Mouse (Mus musculus) intestine, postnatal 0 days (tissue): ENCODE measurements at regions not wholly inside any gene's neighbourhood (a gene's known extent, or its start where the extent isn't known, plus 50 kb on each side); places are given as distances from the start of the nearest gene placed in this dataset.

Experiments used
- ATAC-seq: fragments of 200-750 bp; cut with Nextera tagmentation; 2 replicates; pipeline ENCODE4 v1.8.0; 2017; ENCODE audit warnings: mild to moderate bottlenecking, moderate TSS enrichment, moderate library complexity
- H3K27ac ChIP-seq: fragments of 300-500 bp; sonication (generic); 2 replicates; pipeline ENCODE4 v1.5.1; 2014; ENCODE audit warnings: mild to moderate bottlenecking, low read depth, low read length, moderate library complexity
- H3K27me3 ChIP-seq: fragments of 300-500 bp; sonication (generic); replicated peaks from 2 replicates; pipeline ENCODE4 v1.6.1; 2014; ENCODE audit warnings: low read length, mixed read lengths; ENCODE audit not compliant: control insufficient read depth, insufficient read depth
- H3K36me3 ChIP-seq: fragments of 300-500 bp; sonication (generic); 2 replicates; pipeline ENCODE4 v1.6.1; 2014; ENCODE audit warnings: mild to moderate bottlenecking, moderate library complexity; ENCODE audit not compliant: control insufficient read depth, insufficient read depth
- H3K4me1 ChIP-seq: fragments of 300-500 bp; sonication (generic); replicated peaks from 2 replicates; pipeline ENCODE4 v1.6.1; 2014; ENCODE audit warnings: antibody characterized with exemption, low read length, mixed read lengths; ENCODE audit not compliant: control insufficient read depth, insufficient read depth
- H3K4me2 ChIP-seq: fragments of 300-500 bp; sonication (generic); replicated peaks from 2 replicates; pipeline ENCODE4 v1.6.1; 2014; ENCODE audit warnings: low read depth, mild to moderate bottlenecking, moderate library complexity
- H3K4me3 ChIP-seq: fragments of 300-500 bp; sonication (generic); 2 replicates; pipeline ENCODE4 v1.5.1; 2014; ENCODE audit warnings: low read depth, low read length
- H3K9ac ChIP-seq: fragments of 300-500 bp; sonication (generic); 2 replicates; pipeline ENCODE4 v1.6.1; 2014; ENCODE audit warnings: mild to moderate bottlenecking, low read depth, low read length
- H3K9me3 ChIP-seq: fragments of 300-500 bp; sonication (generic); 2 replicates; pipeline ENCODE4 v1.6.1; 2016; ENCODE audit warnings: mixed run types; ENCODE audit not compliant: control insufficient read depth
- CTCF ChIP-seq: sonication (generic); IDR thresholded peaks from 2 replicates; pipeline ENCODE4 v1.5.1; 2016; ENCODE audit warnings: low read depth, mild to moderate bottlenecking, control low read depth, antibody characterized with exemption, moderate library complexity
- WGBS: fragments of 180-500 bp; shearing (Covaris S2); extraction: QIAGEN DNeasy Blood & Tissue Kit; methylation state at CpG from one replicate; pipeline ENCODE4 v1.1.7; 2014; 5-methylcytosine and 5-hydroxymethylcytosine counted together

- H3K4me3 ChIP-seq, result no peak overlapping the region
- H3K4me1 ChIP-seq, result no peaks in the 10 kb centered on the region
- H3K36me3 ChIP-seq, result no peaks in the 10 kb centered on the region
- H3K27me3 ChIP-seq, result no peaks in the 10 kb centered on the region
- no peak for ATAC-seq
- no peak overlapping the region for H3K4me2 ChIP-seq
- no peaks in the 10 kb centered on the region for H3K9me3 ChIP-seq
- no peak overlapping the region for H3K27ac ChIP-seq
- 81% methylated on average over 2 of the region's 2 CpGs for WGBS
- TF ChIP-seq CTCF, result no peak
- H3K9ac ChIP-seq, result no peak overlapping the region
Observed at GRCm38 (mm10) chr12:16277144-16277543, 333.6 kb downstream of the Lpin1 start.

DNA sequence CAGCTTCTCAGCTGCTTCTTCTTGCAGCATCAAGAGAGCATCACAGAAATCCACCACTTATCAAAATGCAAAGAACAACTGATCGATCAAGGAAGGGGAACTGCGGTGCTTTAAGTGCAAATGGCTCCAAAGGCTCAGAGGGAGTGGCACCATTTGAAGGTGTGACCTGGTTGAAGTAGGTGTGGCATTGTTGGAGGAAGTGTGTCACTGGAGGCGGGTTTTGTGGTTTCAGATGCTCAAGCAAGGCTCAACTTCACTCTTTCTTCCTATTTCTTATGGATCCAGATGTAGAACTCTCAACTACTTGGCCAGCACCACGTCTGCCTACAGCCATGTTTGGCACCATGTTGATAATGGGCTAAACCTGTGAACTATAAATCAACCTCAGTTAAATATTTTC, 334.5 kb downstream of the Lpin1 start:
- H3K4me3 ChIP-seq, result no peak overlapping the region
- ATAC-seq, result no peak
- H3K4me1 ChIP-seq, result no peaks in the 10 kb centered on the region
- H3K9ac ChIP-seq, result no peak overlapping the region
- no peak for TF ChIP-seq CTCF
- 73% methylated on average over 4 of the region's 4 CpGs for WGBS
- no peaks in the 10 kb centered on the region for H3K9me3 ChIP-seq
- no peak overlapping the region for H3K4me2 ChIP-seq
- H3K27me3 ChIP-seq, result no peaks in the 10 kb centered on the region
- H3K27ac ChIP-seq, result no peak overlapping the region
- H3K36me3 ChIP-seq, result no peaks in the 10 kb centered on the region

DNA sequence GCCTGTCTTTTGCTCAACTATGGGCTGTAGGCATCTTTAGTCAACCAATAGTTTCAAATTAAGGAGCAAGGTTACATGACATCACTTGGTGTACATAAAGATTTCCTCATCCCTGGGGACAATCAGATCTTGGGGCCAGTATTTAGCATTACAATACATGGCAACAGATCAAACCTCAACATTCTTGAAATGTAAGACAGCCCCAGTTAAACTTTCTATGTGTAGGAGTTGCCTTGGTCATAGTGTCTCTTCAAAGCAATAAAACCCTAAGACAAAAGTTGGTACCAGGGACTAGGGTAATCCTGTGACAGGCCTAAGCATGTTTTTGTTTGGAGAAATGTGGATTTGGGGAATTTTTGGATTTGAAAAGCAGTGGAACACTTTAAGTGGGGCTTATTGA, 338.3 kb downstream of the Lpin1 start:
- no peak for ATAC-seq
- Histone ChIP-seq H3K9ac (no peak overlapping the region), H3K4me3 (no peak overlapping the region), H3K9me3 (no peaks in the 10 kb centered on the region), H3K36me3 (no peaks in the 10 kb centered on the region), H3K4me2 (no peak overlapping the region), H3K27me3 (no peaks in the 10 kb centered on the region), H3K4me1 (no peaks in the 10 kb centered on the region), H3K27ac (no peak overlapping the region)
- no peak for TF ChIP-seq CTCF

DNA sequence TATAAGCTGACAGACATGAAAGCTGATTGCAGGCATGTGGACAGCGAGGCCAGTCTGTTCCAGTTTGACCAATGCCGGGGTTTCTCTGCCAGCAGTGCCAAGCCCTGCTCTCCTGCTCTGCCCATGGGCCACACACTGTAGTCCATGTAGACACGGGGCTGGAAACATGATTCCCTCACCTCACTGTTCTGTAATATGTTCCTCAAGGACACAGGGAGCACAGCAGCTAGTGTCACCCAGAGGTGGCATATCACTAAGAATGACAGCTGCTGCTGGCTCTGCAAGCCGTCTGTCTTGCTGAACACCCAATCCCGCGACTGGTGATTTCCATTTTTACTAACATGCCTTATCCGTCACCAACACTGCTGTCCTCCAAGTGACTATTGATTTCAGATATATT, 339.9 kb downstream of the Lpin1 start:
- no peak for TF ChIP-seq CTCF
- H3K9me3 ChIP-seq, result no peaks in the 10 kb centered on the region
- no peak overlapping the region for H3K27ac ChIP-seq
- H3K36me3 ChIP-seq, result no peaks in the 10 kb centered on the region
- ATAC-seq, result no peak
- no peak overlapping the region for H3K9ac ChIP-seq
- no peak overlapping the region for H3K4me3 ChIP-seq
- 86% methylated on average over 7 of the region's 7 CpGs for WGBS
- H3K4me2 ChIP-seq, result no peak overlapping the region
- H3K4me1 ChIP-seq, result no peaks in the 10 kb centered on the region
- no peaks in the 10 kb centered on the region for H3K27me3 ChIP-seq

DNA sequence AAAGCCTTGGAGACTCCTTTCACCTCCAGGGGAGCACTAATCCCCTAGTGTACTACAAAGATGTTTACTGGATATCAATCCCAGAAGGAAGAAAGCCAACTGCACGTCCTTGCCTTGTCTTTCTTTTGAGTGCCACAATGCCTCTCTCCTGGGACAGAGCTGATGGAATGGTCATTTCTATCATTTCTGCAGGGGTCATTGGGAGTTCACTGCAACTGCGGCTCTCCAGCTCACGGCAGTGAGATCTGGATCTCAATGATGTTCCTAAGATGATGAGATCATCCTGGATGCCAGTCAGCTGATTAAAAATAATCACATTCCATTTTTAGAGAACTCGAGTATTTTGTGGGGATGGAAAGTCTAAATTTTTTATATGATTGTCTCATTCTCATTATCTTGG, 341.1 kb downstream of the Lpin1 start:
- WGBS, result 53% methylated on average over 4 of the region's 4 CpGs
- no peaks in the 10 kb centered on the region for H3K27me3 ChIP-seq
- H3K4me1 ChIP-seq, result no peaks in the 10 kb centered on the region
- no peak overlapping the region for H3K27ac ChIP-seq
- no peak overlapping the region for H3K4me3 ChIP-seq
- H3K4me2 ChIP-seq, result no peak overlapping the region
- no peak overlapping the region for H3K9ac ChIP-seq
- no peak for ATAC-seq
- no peak for TF ChIP-seq CTCF
- H3K36me3 ChIP-seq, result no peaks in the 10 kb centered on the region
- H3K9me3 ChIP-seq, result no peaks in the 10 kb centered on the region

- Histone ChIP-seq H3K27ac (no peak overlapping the region), H3K36me3 (no peaks in the 10 kb centered on the region), H3K4me3 (no peak overlapping the region), H3K9ac (no peak overlapping the region), H3K4me1 (no peaks in the 10 kb centered on the region), H3K4me2 (no peak overlapping the region), H3K27me3 (no peaks in the 10 kb centered on the region), H3K9me3 (no peaks in the 10 kb centered on the region)
- 75% methylated on average over 8 of the region's 8 CpGs for WGBS
- no peak for ATAC-seq
- no peak for TF ChIP-seq CTCF
Observed at GRCm38 (mm10) chr12:16268621-16269165, 342.1 kb downstream of the Lpin1 start.

- H3K4me3 ChIP-seq, result no peak overlapping the region
- no peak for ATAC-seq
- 83% methylated on average over 4 of the region's 4 CpGs for WGBS
Observed at GRCm38 (mm10) chr12:16261465-16261864, 349.3 kb downstream of the Lpin1 start.

More at GRCm38 (mm10) chr12:16261465-16261864, 349.3 kb downstream of the Lpin1 start:
- Histone ChIP-seq H3K9ac (no peak overlapping the region), H3K9me3 (no peaks in the 10 kb centered on the region), H3K4me1 (no peaks in the 10 kb centered on the region), H3K27me3 (no peaks in the 10 kb centered on the region), H3K27ac (no peak overlapping the region), H3K36me3 (no peaks in the 10 kb centered on the region), H3K4me2 (no peak overlapping the region)
- TF ChIP-seq CTCF, result no peak
